13 mouse cellular contexts compared by ENCODE assay signal in the genomic region with DNA sequence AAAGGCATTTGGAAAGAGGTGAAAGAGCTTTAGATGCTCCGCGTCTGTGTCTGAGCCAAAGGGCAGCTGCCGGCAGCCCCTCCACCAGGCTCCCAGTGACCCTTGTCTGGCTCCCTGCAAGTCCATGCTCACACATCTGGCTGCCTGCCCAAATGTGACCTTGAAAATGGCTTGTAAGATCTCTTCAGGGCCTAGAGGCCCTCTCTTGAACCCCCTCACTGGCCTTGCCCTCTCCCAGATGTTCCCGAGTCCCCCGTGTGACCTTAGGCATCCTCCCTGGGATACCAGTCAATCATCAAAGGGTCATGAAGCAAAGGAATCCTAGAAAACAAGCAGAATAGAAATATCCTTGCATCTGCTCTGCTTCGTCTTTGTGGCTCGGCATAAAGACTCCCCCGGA.
DNase-seq lines count a peak whose midpoint lies in the region; ATAC-seq and TF ChIP-seq lines count a peak whose summit lies in the region.
"Had no signal": no experiment of that assay in that cellular context is flagged by ENCODE, and none has a peak within 500 bp of the region (broad histone marks: within the 10 kb centered on the region; RNA-seq: fewer than 3 reads in every experiment).

No protein-coding gene starts in this region.

- H3K4me3 ChIP-seq in forebrain, embryonic 10.5 days, result no peak overlapping the region
- no peak overlapping the region for H3K4me3 ChIP-seq in forebrain, embryonic 14.5 days (ENCODE audit: low read depth, low read length)
- no peak overlapping the region for H3K4me3 ChIP-seq in lung, embryonic 16.5 days (ENCODE audit: low read length)
- no peak overlapping the region for H3K4me3 ChIP-seq in lung, adult 2 months (replicated peaks; ENCODE audit: extremely low read depth, low read depth, low read length)
- no peak overlapping the region for H3K4me3 ChIP-seq in midbrain, postnatal 0 days (ENCODE audit: low read depth, low read length)
- H3K4me3 ChIP-seq: heart, embryonic 12.5 days; left cerebral cortex, adult 2 months; liver, embryonic 12.5 days; midbrain, embryonic 12.5 days had no signal

- H3K9me3 ChIP-seq in forebrain, embryonic 10.5 days, result no peaks in the 10 kb centered on the region
- H3K9me3 ChIP-seq in forebrain, embryonic 14.5 days (replicated peaks; ENCODE audit: control insufficient read depth, low read length), result no peaks in the 10 kb centered on the region
- no peaks in the 10 kb centered on the region for H3K9me3 ChIP-seq in lung, embryonic 16.5 days (ENCODE audit: control insufficient read depth, low read length)
- no peaks in the 10 kb centered on the region for H3K9me3 ChIP-seq in midbrain, postnatal 0 days (ENCODE audit: low read length)
- H3K9me3 ChIP-seq: liver, embryonic 12.5 days; midbrain, embryonic 12.5 days had no signal

- TF ChIP-seq CTCF in lung, adult 2 months (IDR thresholded peaks at IDR 0.05; ENCODE audit: insufficient read depth, low read length), result no peak
- TF ChIP-seq CTCF in midbrain, postnatal 0 days (IDR thresholded peaks at IDR 0.05), result no peak

- WGBS in forebrain, embryonic 10.5 days, result 41% methylated on average over 8 of the region's 8 CpGs
- WGBS in forebrain, embryonic 14.5 days, result 55% methylated on average over 8 of the region's 8 CpGs
- WGBS in lung, embryonic 16.5 days, result 54% methylated on average over 8 of the region's 8 CpGs
- 72% methylated on average over 8 of the region's 8 CpGs for WGBS in lung, adult 2 months
- WGBS in midbrain, postnatal 0 days, result 48% methylated on average over 8 of the region's 8 CpGs

- peak overlapping the region; percentile 72 for H3K27ac ChIP-seq in forebrain, embryonic 10.5 days
- no peak overlapping the region for H3K27ac ChIP-seq in forebrain, embryonic 14.5 days (ENCODE audit: low read depth, low read length)
- peak overlapping the region; percentile 36; the same call in 1 of the 2 replicates for H3K27ac ChIP-seq in lung, embryonic 16.5 days (ENCODE audit: low read length)
- H3K27ac ChIP-seq in midbrain, postnatal 0 days (ENCODE audit: low read depth, low read length), result no peak overlapping the region
- H3K27ac ChIP-seq: left cerebral cortex, adult 2 months; liver, embryonic 12.5 days; midbrain, embryonic 12.5 days had no signal

- H3K36me3 ChIP-seq in forebrain, embryonic 10.5 days (replicated peaks), result no peaks in the 10 kb centered on the region
- H3K36me3 ChIP-seq in forebrain, embryonic 14.5 days (ENCODE audit: control insufficient read depth, insufficient read depth, low read length), result no peaks in the 10 kb centered on the region
- no peaks in the 10 kb centered on the region for H3K36me3 ChIP-seq in lung, embryonic 16.5 days (ENCODE audit: control insufficient read depth, insufficient read depth, low read length)
- H3K36me3 ChIP-seq in midbrain, postnatal 0 days (ENCODE audit: insufficient read depth, low read length), result no peaks in the 10 kb centered on the region
- H3K36me3 ChIP-seq: heart, embryonic 12.5 days; liver, embryonic 12.5 days; midbrain, embryonic 12.5 days had no signal

- DNase-seq in forebrain, embryonic 10.5 days (ENCODE audit: extremely low spot score, low spot score), result peak; percentile 56
- DNase-seq in forebrain, embryonic 14.5 days (ENCODE audit: low spot score), result no peak
- no peak for DNase-seq in lung, adult 2 months
- peak; percentile 55 for DNase-seq in adrenal gland, postnatal 14 days
- DNase-seq in lung, postnatal 10 days, result peak; percentile 38
- DNase-seq in layer of hippocampus, adult 9-11 months, result no peak
- no peak for DNase-seq in midbrain, postnatal 0 days (ENCODE audit: low spot score)
- DNase-seq: thymus, adult 2 months had no signal

- H3K9ac ChIP-seq in forebrain, embryonic 14.5 days (ENCODE audit: low read length), result no peak overlapping the region
- no peak overlapping the region for H3K9ac ChIP-seq in lung, embryonic 16.5 days (ENCODE audit: low read length)
- no peak overlapping the region for H3K9ac ChIP-seq in midbrain, postnatal 0 days (replicated peaks; ENCODE audit: low read length, poor library complexity, severe bottlenecking)
- H3K9ac ChIP-seq: heart, embryonic 12.5 days; liver, embryonic 12.5 days; midbrain, embryonic 12.5 days had no signal

- H3K4me2 ChIP-seq in forebrain, embryonic 14.5 days (ENCODE audit: low read length), result no peak overlapping the region
- no peak overlapping the region for H3K4me2 ChIP-seq in lung, embryonic 16.5 days (ENCODE audit: low read depth, low read length)
- no peak overlapping the region for H3K4me2 ChIP-seq in midbrain, postnatal 0 days (ENCODE audit: low read depth, low read length, poor library complexity, severe bottlenecking)
- H3K4me2 ChIP-seq: heart, embryonic 12.5 days; liver, embryonic 12.5 days; midbrain, embryonic 12.5 days had no signal

- H3K27me3 ChIP-seq in forebrain, embryonic 10.5 days (ENCODE audit: poor library complexity, severe bottlenecking), result peaks cover 32% of the 10 kb centered on the region
- H3K27me3 ChIP-seq in forebrain, embryonic 14.5 days (replicated peaks; ENCODE audit: control insufficient read depth, insufficient read depth, low read length), result no peaks in the 10 kb centered on the region; the same call in 1 of the 2 replicates
- H3K27me3 ChIP-seq in lung, embryonic 16.5 days (ENCODE audit: control insufficient read depth, insufficient read depth, low read depth, low read length), result no peaks in the 10 kb centered on the region
- no peaks in the 10 kb centered on the region for H3K27me3 ChIP-seq in midbrain, postnatal 0 days (ENCODE audit: insufficient read depth, low read length)
- H3K27me3 ChIP-seq: heart, embryonic 12.5 days; liver, embryonic 12.5 days had no signal

- peaks cover 46% of the 10 kb centered on the region for H3K4me1 ChIP-seq in forebrain, embryonic 10.5 days
- H3K4me1 ChIP-seq in forebrain, embryonic 14.5 days (ENCODE audit: control insufficient read depth, insufficient read depth, low read length), result peaks cover 8% of the 10 kb centered on the region
- H3K4me1 ChIP-seq in lung, embryonic 16.5 days (replicated peaks; ENCODE audit: control insufficient read depth, insufficient read depth, low read length), result peaks cover 37% of the 10 kb centered on the region
- H3K4me1 ChIP-seq in lung, adult 2 months (ENCODE audit: control insufficient read depth, insufficient read depth, low read length), result no peaks in the 10 kb centered on the region
- H3K4me1 ChIP-seq in midbrain, postnatal 0 days (ENCODE audit: insufficient read depth, low read length), result peaks cover 6% of the 10 kb centered on the region
- H3K4me1 ChIP-seq: liver, embryonic 12.5 days had no signal

- no peak for ATAC-seq in forebrain, embryonic 14.5 days
- ATAC-seq in lung, embryonic 16.5 days (ENCODE audit: low read depth), result no peak
- ATAC-seq in midbrain, postnatal 0 days (ENCODE audit: low FRiP score), result no peak
- ATAC-seq: liver, embryonic 12.5 days had no signal

- TF ChIP-seq POLR2A in lung, adult 2 months (IDR thresholded peaks at IDR 0.05; ENCODE audit: borderline replicate concordance, extremely low read depth, low read depth, low read length), result no peak

Comparison
In these comparisons a context has a peak if more than half of its experiments do, and no peak if none do; other contexts are left out.
1. DNase-seq: peak in forebrain, embryonic 10.5 days (single experiment), adrenal gland, postnatal 14 days (single experiment) and lung, postnatal 10 days (single experiment); none in forebrain, embryonic 14.5 days (single experiment), lung, adult 2 months (single experiment), layer of hippocampus, adult 9-11 months (single experiment) and midbrain, postnatal 0 days (single experiment).
2. H3K27ac ChIP-seq: peak in forebrain, embryonic 10.5 days (single experiment) and lung, embryonic 16.5 days (single experiment); none in forebrain, embryonic 14.5 days (single experiment) and midbrain, postnatal 0 days (single experiment).